Mouse (Mus musculus): Measurements from ENCODE around the gene Olfr625-ps1.
"Not testable (repeated sequence)": the region's sequence is repeated elsewhere in the genome, so short reads cannot be mapped to it uniquely, and the experiment has no call there.

Gene Olfr625-ps1

GRCm38 (mm10) chr7:103682420-103682819, at the start of gene Olfr625-ps1:
Gene Olfr625-ps1 (plus strand): TSS chr7:103682720.
- no peak for DNase-seq (ENCODE audit: low read depth, low spot score)

DNA sequence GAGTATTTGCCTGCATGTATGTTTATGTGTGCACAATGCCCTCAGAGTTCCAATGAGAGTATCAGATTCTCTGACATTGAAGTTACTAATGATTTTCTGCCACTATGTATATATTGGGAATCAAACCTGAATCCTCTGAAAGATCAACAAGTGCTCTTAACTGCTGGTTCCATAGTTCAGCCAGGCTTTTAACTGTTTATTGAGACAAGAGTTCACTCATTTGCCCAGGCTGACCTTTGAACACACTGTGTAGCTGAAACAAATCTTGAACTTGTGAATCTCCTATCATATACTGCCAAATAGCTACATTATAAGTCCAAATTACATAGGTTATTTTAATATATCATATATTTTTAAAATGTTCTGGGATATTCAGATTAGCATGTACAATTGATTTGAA, 45.7 kb upstream of the Olfr625-ps1 start:
- no peak for DNase-seq (ENCODE audit: low read depth, low spot score)

GRCm38 (mm10) chr7:103642602-103643001, 39.9 kb upstream of the Olfr625-ps1 start, which contains the start of gene Olfr622:
Gene Olfr622 (minus strand): TSS chr7:103642702.
- no peak for DNase-seq (ENCODE audit: low read depth, low spot score)

GRCm38 (mm10) chr7:103644070-103644469, 38.5 kb upstream of the Olfr625-ps1 start:
- DNase-seq (ENCODE audit: low read depth, low spot score): no peak

DNA sequence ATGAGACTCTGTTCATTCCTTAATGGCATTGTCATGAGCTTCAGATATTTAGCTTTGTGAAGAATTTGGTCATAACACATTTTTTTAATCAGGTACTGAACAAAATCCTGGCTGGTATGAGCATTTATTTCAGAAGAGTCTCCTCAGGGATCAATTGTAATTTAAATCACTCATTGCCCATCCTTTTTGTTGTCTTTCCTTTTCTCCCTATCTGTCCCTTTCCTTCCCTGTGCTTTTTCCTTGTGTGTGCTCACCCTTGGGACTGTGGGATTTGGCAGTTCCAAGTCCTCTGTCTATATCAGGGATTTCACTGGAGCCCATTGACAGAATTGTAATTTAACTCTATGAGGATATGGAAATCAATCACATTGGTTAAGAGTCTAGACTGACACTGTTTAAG, 18.9 kb upstream of the Olfr625-ps1 start, which contains the start of gene Olfr623:
Gene Olfr623 (minus strand): TSS at position 101 of the 400 bp plus-strand sequence.
- DNase-seq (ENCODE audit: low read depth, low spot score): no peak

- no peak for DNase-seq (ENCODE audit: low read depth, low spot score)
These were observed 11.4 kb upstream of the Olfr625-ps1 start, which contains the start of gene Olfr624 for GRCm38 (mm10) chr7:103671091-103671490. Gene Olfr624 (minus strand): TSS chr7:103671191.

GRCm38 (mm10) chr7:103699469-103699868, 16.9 kb downstream of the Olfr625-ps1 start:
- no peak for DNase-seq (ENCODE audit: low read depth, low spot score)

DNA sequence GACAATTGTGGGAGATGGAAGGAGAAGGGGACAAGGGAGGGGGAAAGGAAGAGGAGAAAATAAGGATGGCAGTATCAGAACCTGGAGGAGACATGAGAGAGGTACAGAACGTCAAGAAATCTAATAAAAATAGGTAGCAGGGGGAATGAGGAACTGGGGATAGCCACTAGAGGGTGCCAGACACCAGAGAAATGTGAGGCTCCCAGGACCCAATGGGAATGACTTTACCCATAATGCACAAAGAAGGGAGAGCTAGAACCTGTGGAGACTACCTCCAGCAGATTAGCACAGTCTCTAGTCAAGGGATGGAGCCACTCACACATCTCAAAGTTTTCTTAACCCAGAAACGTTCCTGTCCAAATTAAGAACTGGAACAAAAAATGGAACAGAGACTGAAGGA, 29.5 kb downstream of the Olfr625-ps1 start:
- DNase-seq (ENCODE audit: low read depth, low spot score): no peak

DNA sequence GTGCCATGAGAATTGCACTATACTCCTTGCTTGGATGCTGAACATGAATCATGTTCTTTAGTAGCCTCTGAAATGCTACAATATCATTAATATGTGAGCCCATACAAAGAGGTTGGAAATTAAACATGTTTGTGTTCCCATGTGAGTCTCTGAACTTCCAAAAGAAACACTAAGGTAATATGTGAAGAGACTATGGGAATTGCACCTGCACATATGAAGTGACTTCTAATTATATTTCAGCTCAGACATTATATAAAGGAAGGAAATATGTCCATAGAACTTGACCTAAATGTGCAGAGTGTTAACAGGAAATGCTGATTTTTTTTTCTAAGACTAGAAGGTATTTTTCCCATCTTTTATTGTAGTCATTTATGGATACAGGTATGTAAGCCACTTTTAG, 31.9 kb downstream of the Olfr625-ps1 start, which contains the start of gene Olfr243:
Gene Olfr243 (plus strand): TSS at position 301 of the 400 bp plus-strand sequence.
- DNase-seq (ENCODE audit: low read depth, low spot score): no peak

- DNase-seq (ENCODE audit: low read depth, low spot score): not testable (repeated sequence)
These were observed 33.9 kb downstream of the Olfr625-ps1 start for GRCm38 (mm10) chr7:103716398-103716797.

GRCm38 (mm10) chr7:103730074-103730473, 47.6 kb downstream of the Olfr625-ps1 start, which contains the start of gene Olfr628:
Gene Olfr628 (plus strand): TSS chr7:103730374.
- no peak for DNase-seq (ENCODE audit: low read depth, low spot score)
